Mouse (Mus musculus) stomach, embryonic 14.5 days (tissue): ENCODE results near the gene Capn5. TPM values are rescaled to one million over a fixed set of nuclear protein-coding genes. Genes with fewer than 3 reads are reported as not detected.

Experiments
- ATAC-seq: fragments of 200-750 bp; cut with Nextera tagmentation; 2 replicates; pipeline ENCODE4 v1.8.0; 2017; ENCODE audit warnings: low read depth, moderate TSS enrichment; ENCODE audit not compliant: insufficient number of reproducible peaks, insufficient read depth, low FRiP score
- H3K27ac ChIP-seq: fragments of 300-500 bp; sonication (generic); 2 replicates; pipeline ENCODE4 v1.5.1; 2014; ENCODE audit warnings: mild to moderate bottlenecking, low read length, moderate library complexity, mixed read lengths
- H3K27me3 ChIP-seq: fragments of 300-500 bp; sonication (generic); 2 replicates; pipeline ENCODE4 v1.6.1; 2014; ENCODE audit warnings: low read length, control low read depth, mixed read lengths; ENCODE audit not compliant: control insufficient read depth, insufficient read depth
- H3K36me3 ChIP-seq: fragments of 300-500 bp; sonication (generic); 2 replicates; pipeline ENCODE4 v1.6.1; 2014; ENCODE audit warnings: mild to moderate bottlenecking, control low read depth, low read length, moderate library complexity, mixed read lengths; ENCODE audit not compliant: control insufficient read depth, insufficient read depth
- H3K4me1 ChIP-seq: fragments of 300-500 bp; sonication (generic); 2 replicates; pipeline ENCODE4 v1.6.1; 2014; ENCODE audit warnings: low read length, control low read depth, mixed read lengths; ENCODE audit not compliant: control insufficient read depth, insufficient read depth
- H3K4me2 ChIP-seq: fragments of 300-500 bp; sonication (generic); replicated peaks from 2 replicates; pipeline ENCODE4 v1.6.1; 2014; ENCODE audit warnings: low read depth, low read length, control low read depth
- H3K4me3 ChIP-seq: fragments of 300-500 bp; sonication (generic); 2 replicates; pipeline ENCODE4 v1.5.1; 2014; ENCODE audit warnings: low read depth, low read length, control low read depth
- H3K9ac ChIP-seq: fragments of 300-500 bp; sonication (generic); replicated peaks from 2 replicates; pipeline ENCODE4 v1.6.1; 2014; ENCODE audit warnings: low read depth, mild to moderate bottlenecking, control low read depth, low read length, moderate library complexity, mixed read lengths
- H3K9me3 ChIP-seq: fragments of 300-500 bp; sonication (generic); 2 replicates; pipeline ENCODE4 v1.6.1; 2016; ENCODE audit warnings: low read depth, low read length, control low read depth; ENCODE audit not compliant: control insufficient read depth
- WGBS: fragments of 180-500 bp; shearing (Covaris S2); extraction: QIAGEN DNeasy Blood & Tissue Kit; methylation state at CpG from one replicate; pipeline ENCODE4 v1.1.7; 2014; 5-methylcytosine and 5-hydroxymethylcytosine counted together
- polyA plus RNA-seq: library from polyadenylated mRNA; unstranded; fragments of >200 nt; fragmentation: Nextera tagmentation; extraction: Ambion mirVana; gene quantifications from 2 replicates; pipeline ENCODE4 v1.2.1, GENCODE M21; 2014

Capn5 gene
- polyA plus RNA-seq, 1 experiment from 2014 or later, result 5.9 TPM

DNA sequence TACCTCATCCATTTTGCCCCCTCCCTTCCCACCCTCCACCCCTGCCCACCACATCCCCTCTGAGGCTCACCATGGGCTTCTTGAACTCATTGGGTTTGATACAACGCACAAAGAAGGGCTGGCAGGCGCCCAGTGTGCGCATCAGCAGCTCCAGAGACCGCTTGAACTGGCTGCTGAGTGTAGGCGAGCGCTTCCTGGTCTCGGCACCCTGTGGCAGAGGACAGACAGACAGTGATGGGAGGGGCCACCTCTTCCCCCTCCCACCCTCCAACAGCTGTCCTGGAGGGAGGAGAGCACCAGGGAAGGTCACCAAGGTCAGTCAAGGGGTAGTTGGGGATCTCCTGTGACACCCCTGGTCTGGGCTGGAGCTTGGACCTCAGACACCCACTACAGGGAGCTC, 92.8 kb downstream of the Capn5 start:
- Histone ChIP-seq H3K27me3 (no peaks in the 10 kb centered on the region), H3K4me1 (peaks cover 15% of the 10 kb centered on the region), H3K9me3 (no peaks in the 10 kb centered on the region), H3K36me3 (no peaks in the 10 kb centered on the region), H3K27ac (no peak overlapping the region), H3K9ac (no peak overlapping the region), H3K4me3 (no peak overlapping the region), H3K4me2 (no peak overlapping the region)
- whole genome bisulfite sequencing, result 79% methylated on average over 7 of the region's 7 CpGs
- no peak for ATAC-seq

DNA sequence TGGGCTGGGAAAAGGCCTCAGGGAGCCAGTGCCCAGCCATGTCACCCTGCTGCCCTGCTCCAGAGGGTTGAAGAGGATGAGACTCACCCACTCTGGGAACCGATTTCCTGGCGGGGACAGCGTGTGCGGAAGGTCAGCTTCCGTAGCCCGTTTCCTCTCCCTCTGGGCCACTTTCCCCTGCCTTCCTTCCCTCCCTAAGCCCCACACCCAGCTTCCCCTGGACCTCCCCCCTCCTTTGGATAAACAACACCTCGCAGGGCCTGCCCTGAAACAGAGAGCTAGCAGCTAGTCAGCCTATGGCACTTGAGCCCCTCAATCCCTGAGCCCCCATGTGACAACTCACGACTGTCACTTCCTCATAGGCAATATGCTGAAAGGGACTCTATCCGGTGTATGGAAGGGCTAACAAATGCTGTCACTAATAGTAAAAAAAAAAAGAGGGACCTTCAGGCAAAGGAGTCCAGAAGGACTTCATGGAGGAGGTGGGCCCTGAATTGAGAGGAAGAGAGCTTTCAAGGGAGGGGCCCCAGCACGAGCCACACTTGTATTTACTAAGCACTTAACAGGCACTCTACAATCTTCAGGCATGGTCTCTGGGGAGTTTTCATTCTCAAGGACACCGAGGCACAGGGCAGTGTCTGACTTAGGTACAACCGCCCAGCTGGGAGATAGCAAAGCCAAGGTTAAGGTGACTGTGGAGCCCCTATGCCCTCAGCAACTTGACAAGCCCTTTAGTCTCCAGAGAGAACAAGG, 93.4 kb downstream of the Capn5 start:
- no peaks in the 10 kb centered on the region for H3K36me3 ChIP-seq
- peaks cover 15% of the 10 kb centered on the region for H3K4me1 ChIP-seq
- 32% methylated on average over 12 of the region's 12 CpGs for WGBS
- no peak overlapping the region; the same call in 1 of the 2 replicates for H3K4me2 ChIP-seq
- no peak overlapping the region for H3K27ac ChIP-seq
- no peak overlapping the region for H3K4me3 ChIP-seq
- no peak for ATAC-seq
- no peak overlapping the region for H3K9ac ChIP-seq
- H3K27me3 ChIP-seq, result no peaks in the 10 kb centered on the region
- H3K9me3 ChIP-seq, result no peaks in the 10 kb centered on the region

GRCm38 (mm10) chr7:98082376-98082775, 95.7 kb downstream of the Capn5 start:
- H3K36me3 ChIP-seq, result no peaks in the 10 kb centered on the region
- WGBS, result 29% methylated on average over 5 of the region's 5 CpGs
- no peaks in the 10 kb centered on the region for H3K27me3 ChIP-seq
- peak; percentile 2; the same call in 1 of the 2 replicates for ATAC-seq
- H3K27ac ChIP-seq, result no peak overlapping the region
- no peak overlapping the region for H3K4me2 ChIP-seq
- H3K9me3 ChIP-seq, result no peaks in the 10 kb centered on the region
- H3K4me1 ChIP-seq, result peaks cover 15% of the 10 kb centered on the region
- H3K4me3 ChIP-seq, result no peak overlapping the region
- no peak overlapping the region for H3K9ac ChIP-seq

DNA sequence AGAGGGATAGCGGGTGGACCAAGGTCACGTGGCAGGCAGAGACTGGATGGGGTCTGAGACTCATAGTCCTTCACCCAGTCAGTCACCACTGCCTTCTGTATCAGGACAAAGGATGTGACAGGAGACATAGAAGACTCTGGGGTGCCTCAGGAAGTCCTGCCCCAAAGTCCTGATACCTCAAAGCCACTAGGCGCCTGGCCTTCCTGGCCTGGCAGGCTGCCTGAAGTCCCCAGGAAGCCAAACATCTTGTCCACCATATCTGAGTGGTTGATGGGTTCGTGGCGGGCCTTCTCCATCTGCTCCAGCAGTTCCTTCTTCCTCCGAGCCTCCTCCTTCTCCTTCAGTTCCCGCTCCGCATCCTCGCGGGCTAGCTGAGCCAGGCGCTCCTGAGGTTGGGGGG, 100.6 kb downstream of the Capn5 start:
- no peak overlapping the region for H3K9ac ChIP-seq
- no peak overlapping the region for H3K4me3 ChIP-seq
- WGBS, result 90% methylated on average over 11 of the region's 11 CpGs
- H3K27ac ChIP-seq, result no peak overlapping the region
- H3K27me3 ChIP-seq, result no peaks in the 10 kb centered on the region
- 0 out of 2 replicates have a peak, but pooled peaks cover 5% of the 10 kb centered on the region for H3K36me3 ChIP-seq
- peaks cover 4% of the 10 kb centered on the region; the same call in 1 of the 2 replicates for H3K4me1 ChIP-seq
- H3K4me2 ChIP-seq, result no peak overlapping the region
- no peak for ATAC-seq
- no peaks in the 10 kb centered on the region for H3K9me3 ChIP-seq

DNA sequence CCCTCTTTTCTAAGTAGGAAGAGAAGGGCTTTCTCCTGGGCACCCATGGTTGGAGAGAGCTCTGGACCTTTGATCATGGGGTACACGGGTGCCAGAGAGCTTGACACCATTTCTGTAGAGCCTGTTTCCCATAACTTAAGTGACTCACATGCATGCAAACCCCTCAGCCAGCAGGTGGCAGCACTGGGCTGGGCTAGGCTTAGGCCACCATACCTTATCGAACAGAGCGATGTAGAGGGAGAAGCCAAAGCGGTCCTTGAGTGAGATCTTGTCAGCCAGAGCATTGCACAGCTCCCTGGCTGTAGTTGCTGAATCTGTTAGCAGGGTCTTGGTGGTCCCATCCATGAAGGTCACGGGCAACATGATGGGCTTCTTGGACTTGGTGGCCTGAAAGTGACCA, 106.5 kb downstream of the Capn5 start:
- Histone ChIP-seq H3K4me3 (no peak overlapping the region), H3K27me3 (no peaks in the 10 kb centered on the region), H3K9me3 (no peaks in the 10 kb centered on the region), H3K4me1 (no peaks in the 10 kb centered on the region), H3K4me2 (no peak overlapping the region), H3K36me3 (peaks cover 8% of the 10 kb centered on the region; the same call in 1 of the 2 replicates), H3K27ac (no peak overlapping the region), H3K9ac (no peak overlapping the region)
- 28% methylated on average over 5 of the region's 5 CpGs for WGBS
- no peak for ATAC-seq

Other genes starting within 250 kb of the Capn5 start
- 10.1 and 12.7 TPM in 2 replicates for gene Myo7a, start 58.8 kb downstream of the Capn5 start, polyA plus RNA-seq
- 0.33 TPM in 1 of 2 replicates, not detected in the other for gene Omp, start 32.8 kb downstream of the Capn5 start, polyA plus RNA-seq
- gene B3gnt6, start 21.2 kb upstream of the Capn5 start, polyA plus RNA-seq, result 0.10 TPM in 1 of 2 replicates, not detected in the other
- 22.9 and 25.6 TPM in 2 replicates for gene Acer3, start 142.9 kb upstream of the Capn5 start, polyA plus RNA-seq
- 18.4 and 19.1 TPM in 2 replicates for gene Tsku, start 183.1 kb upstream of the Capn5 start, polyA plus RNA-seq